ENCODE assay signal across 12 mouse cellular contexts in the genomic region with DNA sequence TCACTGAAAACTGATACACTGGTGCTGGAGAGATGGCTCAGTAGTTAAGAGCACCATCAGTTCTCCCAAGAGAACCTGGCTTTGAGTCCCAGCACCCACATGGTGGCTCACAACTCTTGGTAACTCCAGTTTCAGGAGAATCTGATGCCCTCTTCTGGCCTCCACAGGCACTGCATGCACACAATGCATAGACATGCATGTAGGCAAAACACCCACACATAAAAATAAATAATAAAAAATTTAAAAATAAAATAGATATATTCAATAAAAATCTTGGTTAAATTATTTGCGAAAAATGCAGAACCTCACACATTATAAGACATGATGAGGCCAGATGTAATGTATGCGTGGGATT.
DNase-seq lines count a peak whose midpoint lies in the region; ATAC-seq and TF ChIP-seq lines count a peak whose summit lies in the region.
"Had no signal": no experiment of that assay in that cellular context is flagged by ENCODE, and none has a peak within 500 bp of the region (broad histone marks: within the 10 kb centered on the region; RNA-seq: fewer than 3 reads in every experiment).

No protein-coding gene starts in this region.

- H3K27ac ChIP-seq in hindbrain, postnatal 0 days, result no peak overlapping the region
- no peak overlapping the region for H3K27ac ChIP-seq in hindbrain, embryonic 16.5 days (ENCODE audit: low read depth, low read length)
- no peak overlapping the region for H3K27ac ChIP-seq in lung, postnatal 0 days (ENCODE audit: low read length)
- no peak overlapping the region for H3K27ac ChIP-seq in CH12.LX (ENCODE audit: insufficient read depth, low read depth)
- no peak overlapping the region for H3K27ac ChIP-seq in forebrain, embryonic 13.5 days
- H3K27ac ChIP-seq: liver, embryonic 13.5 days had no signal

- DNase-seq in hindbrain, postnatal 0 days (ENCODE audit: low spot score), result no peak
- no peak for DNase-seq in lung, postnatal 0 days (ENCODE audit: low spot score)
- no peak for DNase-seq in lung, adult 18-20 months
- no peak for DNase-seq in CH12.LX (ENCODE audit: extremely low read depth)
- no peak for DNase-seq in cerebellum, adult 9-10 months
- DNase-seq: gastrocnemius, postnatal 25 days; liver, embryonic 13.5 days had no signal

- in situ Hi-C loops in CH12.LX (cut with MboI; ENCODE audit: low pct_ligation_motif_present, low pct_unique_long_range_greater_than_20kb, low sequenced_read_pairs), result no loop called here

- TF ChIP-seq CTCF in hindbrain, postnatal 0 days (IDR thresholded peaks at IDR 0.05; ENCODE audit: low read depth), result peak; percentile 14; the same call in 1 of the 2 replicates
- peak; percentile 47 for TF ChIP-seq CTCF in lung, postnatal 0 days (IDR thresholded peaks at IDR 0.05)
- TF ChIP-seq CTCF in CH12.LX (conservative IDR thresholded peaks at IDR 0.05 in 1 of 2, IDR thresholded peaks at IDR 0.05 in 1 of 2; ENCODE audit: low read depth in 2 of 2, low read length in 2 of 2), result peak in 1 of 2 experiments; percentile 27; a peak in 2 of 4 replicates

- H3K4me3 ChIP-seq in hindbrain, postnatal 0 days (ENCODE audit: low read length), result no peak overlapping the region
- no peak overlapping the region for H3K4me3 ChIP-seq in hindbrain, embryonic 16.5 days (ENCODE audit: low read length)
- no peak overlapping the region for H3K4me3 ChIP-seq in lung, postnatal 0 days (ENCODE audit: low read depth, low read length)
- H3K4me3 ChIP-seq in CH12.LX (replicated peaks in 1 of 3; ENCODE audit: low read depth in 2 of 3, low read length in 2 of 3, poor library complexity in 1 of 3), result no peak overlapping the region
- no peak overlapping the region for H3K4me3 ChIP-seq in forebrain, embryonic 13.5 days
- H3K4me3 ChIP-seq: heart, embryonic 15.5 days; liver, embryonic 13.5 days had no signal

- 84% methylated on average over 2 of the region's 2 CpGs for WGBS in hindbrain, postnatal 0 days
- WGBS in hindbrain, embryonic 16.5 days, result 93% methylated on average over 2 of the region's 2 CpGs
- WGBS in lung, postnatal 0 days, result 84% methylated on average over 2 of the region's 2 CpGs
- WGBS in forebrain, embryonic 13.5 days, result 90% methylated on average over 2 of the region's 2 CpGs

- no peak overlapping the region for H3K9ac ChIP-seq in hindbrain, postnatal 0 days (replicated peaks; ENCODE audit: low read length)
- H3K9ac ChIP-seq in hindbrain, embryonic 16.5 days (ENCODE audit: low read depth, low read length), result no peak overlapping the region
- H3K9ac ChIP-seq in lung, postnatal 0 days (replicated peaks; ENCODE audit: low read depth), result no peak overlapping the region
- no peak overlapping the region for H3K9ac ChIP-seq in CH12.LX (ENCODE audit: insufficient read depth, low read depth)
- no peak overlapping the region for H3K9ac ChIP-seq in forebrain, embryonic 13.5 days
- H3K9ac ChIP-seq: heart, embryonic 15.5 days; liver, embryonic 13.5 days had no signal

- no peak; the same call in none of the 2 replicates for TF ChIP-seq RAD21 in CH12.LX (IDR thresholded peaks at IDR 0.05; ENCODE audit: low read depth, low read length)

- no peaks in the 10 kb centered on the region for H3K27me3 ChIP-seq in hindbrain, postnatal 0 days (ENCODE audit: insufficient read depth, low read length)
- no peaks in the 10 kb centered on the region for H3K27me3 ChIP-seq in hindbrain, embryonic 16.5 days (replicated peaks; ENCODE audit: control insufficient read depth, insufficient read depth, low read length)
- H3K27me3 ChIP-seq in lung, postnatal 0 days (replicated peaks; ENCODE audit: insufficient read depth, low read length), result no peaks in the 10 kb centered on the region
- no peaks in the 10 kb centered on the region for H3K27me3 ChIP-seq in CH12.LX (replicated peaks)
- H3K27me3 ChIP-seq in forebrain, embryonic 13.5 days, result no peaks in the 10 kb centered on the region
- H3K27me3 ChIP-seq: liver, embryonic 13.5 days had no signal

- TF ChIP-seq EP300 in lung, postnatal 0 days (IDR thresholded peaks at IDR 0.05), result no peak
- TF ChIP-seq EP300 in CH12.LX (IDR thresholded peaks at IDR 0.05; ENCODE audit: low read length), result no peak

- H3K4me2 ChIP-seq in hindbrain, postnatal 0 days (ENCODE audit: low read depth, low read length), result no peak overlapping the region
- H3K4me2 ChIP-seq in hindbrain, embryonic 16.5 days (ENCODE audit: low read length), result no peak overlapping the region
- no peak overlapping the region for H3K4me2 ChIP-seq in lung, postnatal 0 days (replicated peaks; ENCODE audit: low read depth, low read length)
- H3K4me2 ChIP-seq in CH12.LX (ENCODE audit: insufficient read depth, low read depth, poor library complexity, severe bottlenecking), result no peak overlapping the region
- no peak overlapping the region for H3K4me2 ChIP-seq in forebrain, embryonic 13.5 days
- H3K4me2 ChIP-seq: liver, embryonic 13.5 days had no signal

- no peaks in the 10 kb centered on the region for H3K79me2 ChIP-seq in CH12.LX (replicated peaks; ENCODE audit: control insufficient read depth, extremely low read depth, insufficient read depth, poor library complexity, severe bottlenecking)

- H3K4me1 ChIP-seq in hindbrain, postnatal 0 days (ENCODE audit: insufficient read depth, low read length), result no peaks in the 10 kb centered on the region
- H3K4me1 ChIP-seq in hindbrain, embryonic 16.5 days (ENCODE audit: control insufficient read depth, insufficient read depth, low read depth, low read length), result no peaks in the 10 kb centered on the region
- no peaks in the 10 kb centered on the region for H3K4me1 ChIP-seq in lung, postnatal 0 days (ENCODE audit: insufficient read depth, low read depth, low read length)
- H3K4me1 ChIP-seq in CH12.LX (ENCODE audit: control insufficient read depth in 1 of 2, insufficient read depth in 2 of 2), result peaks cover 3 to 14% of the 10 kb centered on the region in 2 experiments
- H3K4me1 ChIP-seq in forebrain, embryonic 13.5 days, result no peaks in the 10 kb centered on the region
- H3K4me1 ChIP-seq: liver, embryonic 13.5 days had no signal

- dilution Hi-C loops in CH12.LX (cut with MboI; ENCODE audit: extremely low pct_ligation_motif_present, extremely low pct_unique_long_range_greater_than_20kb, low sequenced_read_pairs), result no loop called here

- no peaks in the 10 kb centered on the region for H3K9me3 ChIP-seq in hindbrain, postnatal 0 days (ENCODE audit: low read length)
- H3K9me3 ChIP-seq in hindbrain, embryonic 16.5 days (ENCODE audit: control insufficient read depth, low read length), result no peaks in the 10 kb centered on the region
- no peaks in the 10 kb centered on the region for H3K9me3 ChIP-seq in lung, postnatal 0 days (ENCODE audit: low read length)
- peaks cover 21% of the 10 kb centered on the region for H3K9me3 ChIP-seq in CH12.LX (replicated peaks; ENCODE audit: low read length)
- peaks cover 8% of the 10 kb centered on the region; the same call in 1 of the 2 replicates for H3K9me3 ChIP-seq in forebrain, embryonic 13.5 days (replicated peaks)
- H3K9me3 ChIP-seq: heart, embryonic 15.5 days had no signal

- no peaks in the 10 kb centered on the region for H3K36me3 ChIP-seq in hindbrain, postnatal 0 days (ENCODE audit: insufficient read depth, low read length)
- no peaks in the 10 kb centered on the region for H3K36me3 ChIP-seq in hindbrain, embryonic 16.5 days (ENCODE audit: control insufficient read depth, insufficient read depth, low read length)
- no peaks in the 10 kb centered on the region for H3K36me3 ChIP-seq in lung, postnatal 0 days (ENCODE audit: insufficient read depth, low read length)
- H3K36me3 ChIP-seq in CH12.LX (replicated peaks in 1 of 2; ENCODE audit: control insufficient read depth in 1 of 2, insufficient read depth in 1 of 2, low read length in 1 of 2), result no peaks in the 10 kb centered on the region
- H3K36me3 ChIP-seq in forebrain, embryonic 13.5 days (ENCODE audit: poor library complexity, severe bottlenecking), result no peaks in the 10 kb centered on the region
- H3K36me3 ChIP-seq: heart, embryonic 15.5 days; liver, embryonic 13.5 days had no signal

- no peak for ATAC-seq in hindbrain, postnatal 0 days
- no peak for ATAC-seq in hindbrain, embryonic 16.5 days
- ATAC-seq in lung, postnatal 0 days, result no peak
- peak; percentile 35; the same call in 1 of the 2 replicates for ATAC-seq in erythroblast, adult 5-6 weeks (replicated peaks; ENCODE audit: low FRiP score, poor library complexity, severe bottlenecking)
- ATAC-seq in forebrain, embryonic 13.5 days, result no peak
- ATAC-seq: forebrain, embryonic 14.5 days had no signal

- TF ChIP-seq POLR2A in CH12.LX (IDR thresholded peaks at IDR 0.05; ENCODE audit: low read depth, low read length), result no peak

TF ChIP-seq in CH12.LX, 34 proteins besides CTCF, POLR2A, EP300 and RAD21:
- no peak for TF ChIP-seq ETS1 (conservative IDR thresholded peaks at IDR 0.05; ENCODE audit: low read depth, low read length)
- peak; percentile 34 for TF ChIP-seq SMC3 (IDR thresholded peaks at IDR 0.05; ENCODE audit: low read depth, low read length)
